Mouse (Mus musculus) forebrain, embryonic 10.5 days (tissue): ENCODE data around the gene Zp2. TPM values are rescaled to one million over a fixed set of nuclear protein-coding genes. Genes with fewer than 3 reads are reported as not detected.

ENCODE experiments used
- DNase-seq: peaks from one replicate; pipeline ENCODE4 v3.0.0-alpha.2; 2017; ENCODE audit warnings: low spot score; ENCODE audit errors: extremely low spot score
- H3K27ac ChIP-seq: fragments of 300-500 bp; sonication (generic); 2 replicates; pipeline ENCODE4 v1.5.1; 2016; ENCODE audit warnings: mild to moderate bottlenecking
- H3K27me3 ChIP-seq: fragments of 300-500 bp; sonication (generic); 2 replicates; pipeline ENCODE4 v1.6.1; 2016; ENCODE audit warnings: mild to moderate bottlenecking; ENCODE audit not compliant: poor library complexity, severe bottlenecking
- H3K36me3 ChIP-seq: fragments of 300-500 bp; sonication (generic); replicated peaks from 2 replicates; pipeline ENCODE4 v1.6.1; 2016; ENCODE audit warnings: mild to moderate bottlenecking, moderate library complexity
- H3K4me1 ChIP-seq: fragments of 300-500 bp; sonication (generic); 2 replicates; pipeline ENCODE4 v1.6.1; 2016
- H3K4me3 ChIP-seq: fragments of 300-500 bp; sonication (generic); 2 replicates; pipeline ENCODE4 v1.5.1; 2016; ENCODE audit warnings: mild to moderate bottlenecking, moderate library complexity
- H3K9me3 ChIP-seq: fragments of 300-500 bp; sonication (generic); 2 replicates; pipeline ENCODE4 v1.6.1; 2016; ENCODE audit warnings: mild to moderate bottlenecking, moderate library complexity
- WGBS: fragments of 180-500 bp; shearing (Covaris S2); methylation state at CpG from one replicate; pipeline ENCODE4 v1.1.7; 2016; 5-methylcytosine and 5-hydroxymethylcytosine counted together
- polyA plus RNA-seq: library from polyadenylated mRNA; unstranded; fragments of >200 nt; fragmentation: Nextera tagmentation; extraction: Ambion mirVana; gene quantifications from 2 replicates; pipeline ENCODE4 v1.2.1, GENCODE M21; 2016

Zp2 gene
- polyA plus RNA-seq = not detected in 2 replicates

- Histone ChIP-seq H3K27ac (no peak within 1 kb of the TSS), H3K4me1 (peaks cover 5% of the 10 kb centered on the region), H3K9me3 (no peaks in the 10 kb centered on the region), H3K4me3 (no peak within 1 kb of the TSS), H3K36me3 (no peaks in the 10 kb centered on the region), H3K27me3 (peaks cover 7% of the 10 kb centered on the region; the same call in 1 of the 2 replicates)
- WGBS = 80% methylated on average over 9 of the region's 9 CpGs
- DNase-seq = no peak
These were observed at the start of gene Zp2 for GRCm38 (mm10) chr7:120145191-120145590. Gene Zp2 (minus strand): TSS chr7:120145291.

DNA sequence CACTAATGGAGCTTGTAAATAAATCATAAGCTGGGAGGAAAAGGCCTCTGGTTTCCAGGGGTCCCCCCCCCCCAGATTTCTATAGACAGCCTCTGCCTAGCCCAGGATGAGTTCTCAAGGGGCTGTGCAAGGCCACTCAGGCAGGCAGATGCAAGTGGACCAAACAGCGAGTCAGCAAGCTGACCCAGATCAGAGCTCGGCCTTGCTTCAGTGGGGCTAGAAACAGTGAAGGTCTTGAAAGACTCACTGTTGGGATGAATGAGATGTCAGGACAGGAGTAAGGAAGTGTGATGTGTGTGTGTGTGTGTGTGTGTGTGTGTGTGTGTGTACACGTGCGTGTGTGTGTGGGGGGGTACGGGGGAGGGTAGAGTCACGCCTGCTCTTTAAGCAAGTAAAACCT lies 47.7 kb upstream of the Zp2 start:
- WGBS = 90% methylated on average over 6 of the region's 6 CpGs
- Histone ChIP-seq H3K4me1 (no peaks in the 10 kb centered on the region), H3K9me3 (no peaks in the 10 kb centered on the region), H3K27me3 (no peaks in the 10 kb centered on the region), H3K27ac (no peak overlapping the region), H3K36me3 (no peaks in the 10 kb centered on the region; the same call in 1 of the 2 replicates), H3K4me3 (no peak overlapping the region)
- no peak for DNase-seq

DNA sequence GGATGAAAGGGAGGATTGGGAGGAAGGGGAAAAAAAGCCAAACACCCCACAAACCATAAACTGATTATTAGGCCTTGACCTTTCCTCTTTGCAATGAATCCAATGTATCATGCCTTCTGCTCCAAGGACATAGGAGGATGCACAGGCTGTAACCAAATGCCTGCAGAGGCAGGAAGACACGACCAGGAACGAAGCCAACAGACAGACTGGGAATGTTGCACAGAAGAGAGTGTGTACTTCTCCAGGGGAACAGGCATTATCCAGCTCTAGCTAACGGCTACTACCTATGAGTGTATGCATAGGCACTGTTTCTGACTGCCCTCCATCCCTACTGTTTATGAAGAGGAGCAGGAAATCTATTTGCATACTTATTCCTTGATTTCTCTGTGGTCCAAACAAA lies 47.1 kb upstream of the Zp2 start:
- 75% methylated on average over 3 of the region's 3 CpGs for WGBS

GRCm38 (mm10) chr7:120190150-120190665 lies 45.1 kb upstream of the Zp2 start:
- no peaks in the 10 kb centered on the region for H3K4me1 ChIP-seq
- H3K36me3 ChIP-seq = no peaks in the 10 kb centered on the region; the same call in 1 of the 2 replicates
- no peaks in the 10 kb centered on the region for H3K27me3 ChIP-seq
- no peak overlapping the region for H3K4me3 ChIP-seq
- no peaks in the 10 kb centered on the region for H3K9me3 ChIP-seq
- WGBS = 74% methylated on average over 8 of the region's 8 CpGs
- no peak for DNase-seq
- no peak overlapping the region for H3K27ac ChIP-seq

More for the DNA sequence above, 47.1 kb upstream of the Zp2 start:
- H3K36me3 ChIP-seq = no peaks in the 10 kb centered on the region; the same call in 1 of the 2 replicates
- no peaks in the 10 kb centered on the region for H3K4me1 ChIP-seq
- no peak for DNase-seq
- no peak overlapping the region for H3K27ac ChIP-seq
- H3K4me3 ChIP-seq = no peak overlapping the region
- H3K27me3 ChIP-seq = no peaks in the 10 kb centered on the region
- no peaks in the 10 kb centered on the region for H3K9me3 ChIP-seq

- no peak overlapping the region for H3K27ac ChIP-seq
- H3K4me3 ChIP-seq = no peak overlapping the region
- no peaks in the 10 kb centered on the region for H3K4me1 ChIP-seq
- 84% methylated on average over 8 of the region's 8 CpGs for WGBS
- H3K9me3 ChIP-seq = no peaks in the 10 kb centered on the region
- DNase-seq = no peak
- no peaks in the 10 kb centered on the region for H3K27me3 ChIP-seq
- H3K36me3 ChIP-seq = no peaks in the 10 kb centered on the region; the same call in 1 of the 2 replicates
These were observed 44.5 kb upstream of the Zp2 start for GRCm38 (mm10) chr7:120189369-120190149.

DNA sequence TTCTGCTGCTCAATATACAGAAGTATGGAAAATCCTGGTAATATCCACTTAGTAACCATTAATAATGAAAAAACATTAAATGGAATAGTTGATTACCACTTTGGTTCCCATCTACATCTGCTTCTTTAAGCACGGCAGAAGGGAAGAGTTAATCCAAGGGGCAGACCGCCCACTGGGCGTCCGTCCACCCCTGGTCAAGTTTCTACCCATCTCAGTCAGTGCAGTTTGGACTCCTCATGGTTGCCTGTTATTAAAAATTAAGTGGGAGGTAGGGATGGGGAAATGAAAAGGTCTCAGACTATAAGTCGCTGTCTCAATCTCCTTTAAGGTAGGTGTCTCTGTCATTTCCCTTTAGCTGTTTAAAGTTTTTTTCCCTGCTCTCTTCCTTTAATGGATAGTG lies 43.9 kb upstream of the Zp2 start:
- H3K27ac ChIP-seq = no peak overlapping the region
- no peaks in the 10 kb centered on the region for H3K4me1 ChIP-seq
- WGBS = 91% methylated on average over 5 of the region's 5 CpGs
- no peak for DNase-seq
- no peaks in the 10 kb centered on the region for H3K27me3 ChIP-seq
- H3K9me3 ChIP-seq = no peaks in the 10 kb centered on the region
- H3K36me3 ChIP-seq = no peaks in the 10 kb centered on the region; the same call in 1 of the 2 replicates
- no peak overlapping the region for H3K4me3 ChIP-seq

DNA sequence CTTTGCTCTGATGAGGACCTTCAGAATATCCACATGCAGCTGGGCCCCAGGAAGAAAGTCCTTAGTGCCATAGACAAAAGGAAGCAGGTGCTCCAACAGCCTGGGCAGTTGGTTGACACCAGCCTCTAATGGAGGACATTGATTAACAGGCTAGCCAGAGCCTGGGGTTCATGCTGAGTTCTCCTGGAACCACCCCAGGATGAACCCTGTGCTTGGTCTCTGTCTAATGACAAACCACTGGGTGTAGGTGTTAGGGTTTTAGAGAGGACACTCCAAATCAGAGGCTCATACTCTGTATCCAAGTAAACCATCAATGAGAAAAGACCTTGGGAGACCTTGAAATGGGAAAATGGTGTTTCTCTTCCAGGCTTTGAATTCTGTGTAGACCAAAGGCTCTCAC lies 37.8 kb upstream of the Zp2 start:
- H3K9me3 ChIP-seq = no peaks in the 10 kb centered on the region
- no peak overlapping the region for H3K4me3 ChIP-seq
- H3K36me3 ChIP-seq = no peaks in the 10 kb centered on the region
- no peaks in the 10 kb centered on the region for H3K4me1 ChIP-seq
- H3K27ac ChIP-seq = no peak overlapping the region
- DNase-seq = no peak
- no peaks in the 10 kb centered on the region for H3K27me3 ChIP-seq

- H3K4me1 ChIP-seq = no peaks in the 10 kb centered on the region
- no peaks in the 10 kb centered on the region for H3K36me3 ChIP-seq
- DNase-seq = no peak
- 94% methylated on average over 4 of the region's 4 CpGs for WGBS
- H3K27ac ChIP-seq = no peak overlapping the region
- H3K9me3 ChIP-seq = no peaks in the 10 kb centered on the region
- no peaks in the 10 kb centered on the region for H3K27me3 ChIP-seq
- H3K4me3 ChIP-seq = no peak overlapping the region
These were observed 36.5 kb upstream of the Zp2 start for GRCm38 (mm10) chr7:120181401-120182230.

DNA sequence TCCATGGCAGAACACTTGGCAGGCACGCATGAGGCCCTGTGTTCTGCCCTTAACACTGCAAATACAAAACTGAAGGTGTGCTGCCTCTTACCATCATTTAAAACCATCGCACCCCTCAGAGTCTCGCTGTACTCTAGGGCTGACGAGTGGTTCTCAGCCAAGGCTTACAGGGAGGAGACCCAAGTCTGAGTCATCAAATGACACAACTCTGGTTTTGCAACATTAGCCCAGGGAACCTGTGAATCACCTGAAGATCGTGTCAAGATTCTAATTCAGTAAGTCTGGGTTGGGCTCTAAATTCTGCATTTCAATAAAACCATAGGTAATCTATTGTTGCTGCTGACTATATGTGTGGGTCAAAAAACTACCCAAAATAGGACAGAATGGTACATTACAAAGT lies 35.5 kb upstream of the Zp2 start:
- Histone ChIP-seq H3K27ac (no peak overlapping the region), H3K4me1 (no peaks in the 10 kb centered on the region), H3K27me3 (no peaks in the 10 kb centered on the region), H3K36me3 (no peaks in the 10 kb centered on the region), H3K4me3 (no peak overlapping the region), H3K9me3 (no peaks in the 10 kb centered on the region)
- WGBS = 87% methylated on average over 5 of the region's 5 CpGs
- DNase-seq = no peak

GRCm38 (mm10) chr7:120178935-120179334 lies 33.8 kb upstream of the Zp2 start:
- H3K9me3 ChIP-seq = no peaks in the 10 kb centered on the region
- no peaks in the 10 kb centered on the region for H3K27me3 ChIP-seq
- H3K27ac ChIP-seq = no peak overlapping the region
- H3K36me3 ChIP-seq = no peaks in the 10 kb centered on the region
- H3K4me3 ChIP-seq = no peak overlapping the region
- WGBS = 58% methylated on average over 2 of the region's 2 CpGs
- no peak for DNase-seq
- no peaks in the 10 kb centered on the region for H3K4me1 ChIP-seq

- H3K36me3 ChIP-seq = no peaks in the 10 kb centered on the region
- H3K4me1 ChIP-seq = no peaks in the 10 kb centered on the region
- 85% methylated on average over 3 of the region's 3 CpGs for WGBS
- no peak overlapping the region for H3K27ac ChIP-seq
- H3K9me3 ChIP-seq = no peaks in the 10 kb centered on the region
- H3K27me3 ChIP-seq = no peaks in the 10 kb centered on the region
- H3K4me3 ChIP-seq = no peak overlapping the region
- no peak for DNase-seq
These were observed 32.5 kb upstream of the Zp2 start for GRCm38 (mm10) chr7:120177611-120178010.

DNA sequence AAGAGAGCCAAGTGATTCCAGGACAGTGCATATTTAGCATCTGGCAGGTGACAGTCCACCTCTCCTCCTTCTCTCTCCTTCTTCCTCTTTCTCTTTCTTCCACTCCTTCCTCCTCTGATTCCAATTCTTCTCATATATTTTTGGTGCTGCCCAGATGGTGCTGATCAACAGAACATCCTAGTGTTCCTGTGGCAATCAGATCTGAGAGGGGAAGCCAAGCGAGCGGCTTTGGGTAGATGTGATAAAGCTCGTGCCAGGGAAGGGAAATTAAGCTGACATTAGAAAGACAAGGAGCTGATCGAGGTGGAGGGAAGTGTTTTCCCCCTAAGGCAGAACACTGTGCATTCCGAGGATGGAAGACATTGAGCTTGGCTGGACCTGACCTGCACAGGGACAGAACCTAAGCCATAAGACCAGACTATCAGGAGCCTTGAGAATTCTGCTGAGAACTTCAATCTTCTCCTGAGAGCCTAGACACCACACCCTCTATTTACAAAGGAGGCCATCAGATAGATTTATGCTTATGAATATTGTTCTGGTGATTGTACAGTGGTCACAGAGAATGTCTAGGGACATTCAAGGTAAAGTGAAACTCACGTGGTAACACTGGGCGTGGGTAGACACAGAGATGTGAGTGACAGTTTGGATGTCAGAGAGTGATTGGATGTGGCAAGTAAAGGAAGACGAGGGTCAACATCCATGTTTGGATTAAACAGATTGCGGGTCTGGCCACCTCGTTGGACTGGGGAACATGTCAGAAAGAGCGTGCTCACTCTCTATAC lies 29.8 kb upstream of the Zp2 start:
- Histone ChIP-seq H3K27ac (no peak overlapping the region), H3K4me1 (no peaks in the 10 kb centered on the region), H3K27me3 (no peaks in the 10 kb centered on the region), H3K36me3 (no peaks in the 10 kb centered on the region), H3K4me3 (no peak overlapping the region), H3K9me3 (no peaks in the 10 kb centered on the region)
- no peak for DNase-seq
- 87% methylated on average over 11 of the region's 11 CpGs for WGBS
